Mouse (Mus musculus): ENCODE data around the gene Pde9a. TPM values are rescaled to one million over a fixed set of nuclear protein-coding genes. Genes with fewer than 3 reads are reported as not detected.

The Pde9a gene
- polyA plus RNA-seq, 1 experiment from 2014 or later, result 59.8 TPM

DNA sequence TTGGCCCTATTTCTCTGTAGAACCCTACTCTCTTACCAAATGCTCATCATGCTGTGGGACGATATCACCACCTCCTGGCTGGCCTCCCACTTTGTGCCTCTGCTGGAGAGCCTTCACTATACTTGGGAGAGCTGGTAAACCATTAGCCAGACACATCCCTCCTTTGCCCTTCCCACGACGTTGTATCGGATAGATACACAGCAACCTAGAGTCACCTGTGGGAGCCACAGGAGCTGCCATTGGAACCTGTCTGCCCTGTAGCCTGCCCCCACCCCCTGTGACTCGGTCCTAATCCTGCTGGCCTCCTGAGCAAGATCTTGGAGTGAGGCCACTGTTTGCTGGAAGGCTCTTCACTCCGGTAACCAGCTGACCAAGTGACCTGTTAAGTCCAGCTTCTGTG lies 2.7 kb upstream of the Pde9a start:
- Histone ChIP-seq H3K4me3 (ENCODE audit: low read depth, low read length) (no peak overlapping the region), H3K27ac (ENCODE audit: low read depth, low read length) (peak overlapping the region; percentile 41; the same call in 1 of the 2 replicates), H3K27me3 (replicated peaks; ENCODE audit: control insufficient read depth, insufficient read depth, low read length) (no peaks in the 10 kb centered on the region), H3K9me3 (ENCODE audit: control insufficient read depth) (no peaks in the 10 kb centered on the region), H3K36me3 (ENCODE audit: control insufficient read depth, insufficient read depth) (no peaks in the 10 kb centered on the region), H3K4me2 (replicated peaks; ENCODE audit: low read depth) (no peak overlapping the region), H3K4me1 (replicated peaks; ENCODE audit: control insufficient read depth, insufficient read depth, low read length) (0 out of 2 replicates have a peak, but pooled peaks cover 2% of the 10 kb centered on the region), H3K9ac (ENCODE audit: low read depth, low read length) (no peak overlapping the region)
- peak; percentile 52 for ATAC-seq
- TF ChIP-seq CTCF (IDR thresholded peaks at IDR 0.05; ENCODE audit: low read depth), result peak; percentile 67
- WGBS, result 36% methylated on average over 6 of the region's 6 CpGs

DNA sequence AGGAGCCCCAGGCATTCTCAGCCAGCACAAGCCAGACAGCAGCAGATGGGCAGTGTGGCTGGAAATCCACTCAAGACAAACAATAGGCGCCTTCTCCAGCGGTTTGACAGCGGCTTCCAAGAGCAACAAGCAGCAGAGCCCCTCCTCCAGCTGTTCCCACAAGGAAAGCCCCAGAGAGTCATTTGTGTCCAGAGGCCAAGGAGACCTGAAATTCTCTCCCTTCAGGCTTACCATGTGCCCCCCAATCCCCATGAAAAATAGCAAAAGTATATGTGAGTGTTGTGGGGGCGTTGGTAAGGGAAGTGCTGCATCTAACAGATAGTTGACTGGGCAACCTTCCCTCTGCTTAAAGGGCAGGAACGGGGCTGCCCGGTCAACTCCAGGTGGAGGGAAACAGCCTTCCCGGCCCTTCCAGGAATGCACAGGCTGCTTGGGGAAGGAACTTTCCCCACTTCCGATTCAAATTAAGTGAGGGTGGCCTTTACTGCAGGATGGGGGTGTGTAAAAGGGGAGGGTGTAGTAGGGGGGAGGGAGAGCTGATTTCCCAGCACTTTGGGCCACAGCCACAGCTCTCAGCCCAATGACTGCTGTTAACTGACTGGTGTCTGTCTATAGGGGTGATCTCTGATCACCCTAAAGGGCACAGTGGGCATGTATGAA lies 912 bp upstream of the Pde9a start:
- H3K27ac ChIP-seq (ENCODE audit: low read depth, low read length), result peak overlapping the region; percentile 41; the same call in 1 of the 2 replicates
- no peak for ATAC-seq
- no peak overlapping the region for H3K4me3 ChIP-seq (ENCODE audit: low read depth, low read length)
- no peaks in the 10 kb centered on the region for H3K9me3 ChIP-seq (ENCODE audit: control insufficient read depth)
- H3K4me2 ChIP-seq (replicated peaks; ENCODE audit: low read depth), result no peak overlapping the region
- no peaks in the 10 kb centered on the region for H3K27me3 ChIP-seq (replicated peaks; ENCODE audit: control insufficient read depth, insufficient read depth, low read length)
- WGBS, result 37% methylated on average over 8 of the region's 8 CpGs
- no peak for TF ChIP-seq CTCF (IDR thresholded peaks at IDR 0.05; ENCODE audit: low read depth)
- no peak overlapping the region for H3K9ac ChIP-seq (ENCODE audit: low read depth, low read length)
- peaks cover 19% of the 10 kb centered on the region; the same call in 1 of the 2 replicates for H3K4me1 ChIP-seq (replicated peaks; ENCODE audit: control insufficient read depth, insufficient read depth, low read length)
- H3K36me3 ChIP-seq (ENCODE audit: control insufficient read depth, insufficient read depth), result no peaks in the 10 kb centered on the region

DNA sequence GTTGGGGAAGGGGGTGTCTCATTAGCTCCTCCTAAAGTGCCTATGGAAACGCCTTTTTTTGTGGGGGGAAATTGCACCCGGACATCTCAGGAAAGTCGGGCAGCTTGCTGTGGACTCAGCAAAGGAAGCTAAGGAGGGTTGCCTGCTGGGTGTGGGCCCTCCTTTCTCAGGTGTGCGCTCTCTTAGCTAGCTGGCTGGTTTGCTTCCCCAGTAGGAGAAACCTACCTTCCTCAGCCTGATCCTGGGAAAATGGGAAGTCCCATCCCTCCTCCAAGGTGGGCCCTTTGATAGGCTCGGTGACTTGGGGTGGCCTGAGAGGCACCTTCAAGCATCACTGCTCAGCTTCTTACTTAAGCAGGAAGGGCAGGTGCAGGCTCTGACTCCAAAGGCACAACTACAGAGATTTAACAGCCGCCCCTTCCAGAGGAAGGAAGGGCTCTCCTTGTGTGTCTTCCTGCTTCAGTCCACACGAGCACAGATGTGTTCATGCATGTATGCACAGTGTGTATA lies 811 bp downstream of the Pde9a start:
- TF ChIP-seq CTCF (IDR thresholded peaks at IDR 0.05; ENCODE audit: low read depth), result no peak
- no peaks in the 10 kb centered on the region for H3K9me3 ChIP-seq (ENCODE audit: control insufficient read depth)
- peak overlapping the region; percentile 71 for H3K9ac ChIP-seq (ENCODE audit: low read depth, low read length)
- peak overlapping the region; percentile 79 for H3K4me3 ChIP-seq (ENCODE audit: low read depth, low read length)
- no peaks in the 10 kb centered on the region for H3K27me3 ChIP-seq (replicated peaks; ENCODE audit: control insufficient read depth, insufficient read depth, low read length)
- peak overlapping the region; percentile 98 for H3K4me2 ChIP-seq (replicated peaks; ENCODE audit: low read depth)
- ATAC-seq, result no peak
- H3K4me1 ChIP-seq (replicated peaks; ENCODE audit: control insufficient read depth, insufficient read depth, low read length), result peaks cover 24% of the 10 kb centered on the region
- no peaks in the 10 kb centered on the region for H3K36me3 ChIP-seq (ENCODE audit: control insufficient read depth, insufficient read depth)
- peak overlapping the region; percentile 41; the same call in 1 of the 2 replicates for H3K27ac ChIP-seq (ENCODE audit: low read depth, low read length)
- 16% methylated on average over 7 of the region's 7 CpGs for WGBS

DNA sequence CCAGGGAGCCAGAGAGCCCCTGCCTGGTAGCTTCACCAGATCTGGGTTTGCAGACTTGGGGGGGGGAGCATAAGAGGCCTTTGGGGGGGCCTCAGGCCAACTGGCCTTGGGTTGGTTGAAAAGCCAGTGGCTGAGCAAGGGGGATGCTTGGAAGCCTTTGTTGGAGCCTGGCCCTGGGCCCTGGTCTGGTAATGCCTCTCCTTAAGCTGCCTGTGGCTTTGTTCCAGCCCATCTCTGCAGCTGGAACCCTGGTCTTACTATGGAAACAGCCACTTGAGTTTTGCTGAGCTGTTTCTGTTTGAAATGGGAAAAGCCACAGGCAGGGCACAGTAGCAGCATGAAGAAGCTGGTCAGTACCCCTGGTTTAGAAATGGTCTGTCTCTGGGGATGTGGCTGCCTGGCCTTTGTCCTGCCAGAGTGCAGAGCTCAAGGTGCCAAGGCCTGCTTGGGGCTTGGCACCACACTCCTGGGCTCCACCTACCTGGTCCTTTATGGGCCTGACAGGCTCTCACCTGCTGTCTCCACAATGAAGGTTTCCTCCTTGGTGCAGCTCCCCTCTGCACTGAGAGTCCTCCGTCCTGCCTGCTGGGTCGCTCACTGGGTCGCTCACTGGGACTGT lies 3.5 kb downstream of the Pde9a start:
- Histone ChIP-seq H3K9ac (ENCODE audit: low read depth, low read length) (no peak overlapping the region), H3K4me1 (replicated peaks; ENCODE audit: control insufficient read depth, insufficient read depth, low read length) (peaks cover 31% of the 10 kb centered on the region)
- WGBS, result 86% methylated on average over 3 of the region's 3 CpGs

DNA sequence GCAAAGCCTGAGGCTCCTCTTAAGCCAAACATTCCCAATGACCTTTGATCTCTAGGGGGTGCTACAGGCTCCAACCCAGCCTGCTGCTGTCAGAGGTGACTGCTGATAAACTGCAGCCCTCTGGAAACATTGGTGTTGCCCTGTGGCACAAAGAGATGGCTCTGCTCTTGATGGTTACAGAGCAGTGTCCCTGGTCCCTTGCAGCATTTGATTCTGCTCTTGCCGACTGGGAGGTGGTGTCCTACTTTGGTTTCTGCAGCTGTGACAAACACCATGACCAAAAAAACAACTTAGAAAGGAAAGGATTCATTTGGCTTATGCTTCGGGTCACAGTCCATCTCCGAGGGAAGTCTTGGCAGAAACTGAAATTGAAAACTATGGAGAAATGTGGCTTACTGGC lies 5.5 kb downstream of the Pde9a start:
- peaks cover 31% of the 10 kb centered on the region for H3K4me1 ChIP-seq (replicated peaks; ENCODE audit: control insufficient read depth, insufficient read depth, low read length)
- no peak overlapping the region; the same call in 1 of the 2 replicates for H3K4me2 ChIP-seq (replicated peaks; ENCODE audit: low read depth)
- no peak for ATAC-seq
- no peaks in the 10 kb centered on the region for H3K9me3 ChIP-seq (ENCODE audit: control insufficient read depth)
- peak overlapping the region; percentile 50 for H3K27ac ChIP-seq (ENCODE audit: low read depth, low read length)
- no peaks in the 10 kb centered on the region for H3K27me3 ChIP-seq (replicated peaks; ENCODE audit: control insufficient read depth, insufficient read depth, low read length)
- H3K9ac ChIP-seq (ENCODE audit: low read depth, low read length), result no peak overlapping the region
- no peaks in the 10 kb centered on the region for H3K36me3 ChIP-seq (ENCODE audit: control insufficient read depth, insufficient read depth)
- no peak overlapping the region for H3K4me3 ChIP-seq (ENCODE audit: low read depth, low read length)
- 24% methylated on average over 3 of the region's 3 CpGs for WGBS
- peak; percentile 13; the same call in 1 of the 2 replicates for TF ChIP-seq CTCF (IDR thresholded peaks at IDR 0.05; ENCODE audit: low read depth)

More for the DNA sequence above, 3.5 kb downstream of the Pde9a start:
- Histone ChIP-seq H3K4me3 (ENCODE audit: low read depth, low read length) (no peak overlapping the region), H3K4me2 (replicated peaks; ENCODE audit: low read depth) (peak overlapping the region; percentile 30; the same call in 1 of the 2 replicates), H3K27ac (ENCODE audit: low read depth, low read length) (peak overlapping the region; percentile 35; the same call in 1 of the 2 replicates), H3K36me3 (ENCODE audit: control insufficient read depth, insufficient read depth) (no peaks in the 10 kb centered on the region), H3K27me3 (replicated peaks; ENCODE audit: control insufficient read depth, insufficient read depth, low read length) (no peaks in the 10 kb centered on the region), H3K9me3 (ENCODE audit: control insufficient read depth) (no peaks in the 10 kb centered on the region)
- no peak for ATAC-seq
- no peak for TF ChIP-seq CTCF (IDR thresholded peaks at IDR 0.05; ENCODE audit: low read depth)

DNA sequence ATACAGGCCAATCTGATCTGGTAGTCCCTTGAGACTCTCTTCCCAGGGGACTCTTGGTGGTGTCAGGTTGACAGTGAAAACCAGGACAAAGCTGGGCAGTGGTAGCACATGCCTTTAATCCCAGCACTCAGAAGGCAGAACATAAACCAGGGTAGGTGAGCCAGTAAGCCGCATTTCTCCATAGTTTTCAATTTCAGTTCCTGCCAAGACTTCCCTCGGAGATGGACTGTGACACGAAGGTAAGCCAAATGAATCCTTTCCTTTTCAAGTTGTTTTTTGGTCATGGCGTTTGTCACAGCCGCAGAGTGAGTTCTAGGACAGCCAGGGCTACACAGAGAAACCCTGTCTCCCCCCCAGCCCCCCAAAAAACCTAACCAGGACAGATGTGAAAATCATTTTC lies 6.0 kb downstream of the Pde9a start:
- peaks cover 31% of the 10 kb centered on the region for H3K4me1 ChIP-seq (replicated peaks; ENCODE audit: control insufficient read depth, insufficient read depth, low read length)
- TF ChIP-seq CTCF (IDR thresholded peaks at IDR 0.05; ENCODE audit: low read depth), result no peak
- no peaks in the 10 kb centered on the region for H3K27me3 ChIP-seq (replicated peaks; ENCODE audit: control insufficient read depth, insufficient read depth, low read length)
- ATAC-seq, result no peak
- no peaks in the 10 kb centered on the region for H3K36me3 ChIP-seq (ENCODE audit: control insufficient read depth, insufficient read depth)
- WGBS, result 74% methylated on average over 5 of the region's 5 CpGs
- H3K4me2 ChIP-seq (replicated peaks; ENCODE audit: low read depth), result no peak overlapping the region
- H3K4me3 ChIP-seq (ENCODE audit: low read depth, low read length), result no peak overlapping the region
- H3K9me3 ChIP-seq (ENCODE audit: control insufficient read depth), result no peaks in the 10 kb centered on the region
- no peak overlapping the region for H3K9ac ChIP-seq (ENCODE audit: low read depth, low read length)
- H3K27ac ChIP-seq (ENCODE audit: low read depth, low read length), result peak overlapping the region; percentile 50

Measured in intestine, postnatal 0 days (tissue).